Mouse (Mus musculus): ENCODE data around the gene 1700034J05Rik.

DNA sequence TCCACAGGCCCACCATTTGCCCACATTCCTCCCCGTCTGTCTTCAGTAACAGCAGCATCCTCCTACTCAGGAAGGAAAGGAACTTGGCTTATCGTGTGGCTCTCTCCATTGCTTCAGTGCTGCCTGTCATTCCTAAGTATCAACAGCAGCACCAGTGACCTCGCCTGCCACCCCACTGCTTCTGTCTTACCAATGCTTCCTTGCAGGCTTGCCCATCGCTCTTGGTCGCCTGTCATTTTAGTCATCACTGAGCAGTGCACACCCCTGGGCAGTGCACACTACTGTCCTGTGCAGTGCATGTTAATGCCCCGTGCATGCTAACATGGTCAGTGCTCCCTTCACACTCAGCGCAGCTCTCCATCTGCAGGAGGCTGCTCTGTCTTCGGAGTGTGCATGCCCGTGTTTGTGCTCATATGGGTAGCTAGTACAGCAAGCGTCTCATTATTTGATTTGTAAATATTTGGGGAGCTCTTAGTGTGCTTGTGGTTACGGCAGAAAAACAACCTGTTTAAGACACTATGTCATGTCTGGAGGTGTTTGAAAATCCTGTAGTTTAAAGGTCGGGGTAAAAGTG is 12.3 kb upstream of the 1700034J05Rik start:
- TF ChIP-seq CTCF (IDR thresholded peaks at IDR 0.05; ENCODE audit: low read depth, low read length) (no peak), EP300 (IDR thresholded peaks at IDR 0.05; ENCODE audit: insufficient read depth, low read depth, low read length) (no peak)
